In genomic region chr14:107849688-107850087, GRCm38 (mm10) we compare ENCODE assay signal across 18 mouse cellular contexts.
A peak's percentile ranks its signal among the peaks of the same experiment; 100 is the strongest.
DNase-seq lines count a peak whose midpoint lies in the region; ATAC-seq and TF ChIP-seq lines count a peak whose summit lies in the region.
"Had no signal": no experiment of that assay in that cellular context is flagged by ENCODE, and none has a peak within 500 bp of the region (broad histone marks: within the 10 kb centered on the region; RNA-seq: fewer than 3 reads in every experiment).

No protein-coding gene starts in this region.

- ATAC-seq in forebrain, embryonic 14.5 days, result peak; percentile 38; the same call in 1 of the 2 replicates
- ATAC-seq in forebrain, embryonic 16.5 days, result no peak
- ATAC-seq in lung, embryonic 14.5 days (ENCODE audit: insufficient read depth), result no peak

- no peaks in the 10 kb centered on the region for H3K79me2 ChIP-seq in MEL (ENCODE audit: control insufficient read depth, insufficient read depth, low read length, poor library complexity)

- WGBS in forebrain, embryonic 14.5 days, result 58% methylated on average over 7 of the region's 7 CpGs
- WGBS in forebrain, embryonic 16.5 days, result 54% methylated on average over 7 of the region's 7 CpGs
- 71% methylated on average over 7 of the region's 7 CpGs for WGBS in lung, embryonic 14.5 days
- 69% methylated on average over 7 of the region's 7 CpGs for WGBS in lung, adult 2 months

- TF ChIP-seq POLR2A in lung, adult 2 months (IDR thresholded peaks at IDR 0.05; ENCODE audit: borderline replicate concordance, extremely low read depth, low read depth, low read length), result no peak
- no peak for TF ChIP-seq POLR2A in MEL (IDR thresholded peaks at IDR 0.05; ENCODE audit: control insufficient read depth in 1 of 2, insufficient read depth in 1 of 2, low read depth in 1 of 2, low read length in 2 of 2, poor library complexity in 1 of 2)

- intact Hi-C loops in left cerebral cortex, postnatal 14 days (cut with DNase I), result no loop called here

- TF ChIP-seq CTCF in lung, embryonic 14.5 days (IDR thresholded peaks at IDR 0.05; ENCODE audit: low read depth), result no peak
- no peak for TF ChIP-seq CTCF in lung, adult 2 months (IDR thresholded peaks at IDR 0.05; ENCODE audit: insufficient read depth, low read length)
- no peak for TF ChIP-seq CTCF in MEL (IDR thresholded peaks at IDR 0.05 in 2 of 3, conservative IDR thresholded peaks at IDR 0.05 in 1 of 3; ENCODE audit: control insufficient read depth in 1 of 3, insufficient read depth in 1 of 3, low read depth in 2 of 3, low read length in 3 of 3, poor library complexity in 1 of 3, severe bottlenecking in 1 of 3)

- no peak for TF ChIP-seq EP300 in MEL (IDR thresholded peaks at IDR 0.05; ENCODE audit: low read depth in 1 of 2, low read length in 2 of 2)

- no peak overlapping the region for H3K9ac ChIP-seq in forebrain, embryonic 14.5 days (ENCODE audit: low read length)
- no peak overlapping the region for H3K9ac ChIP-seq in forebrain, embryonic 16.5 days (replicated peaks; ENCODE audit: low read depth, low read length)
- no peak overlapping the region for H3K9ac ChIP-seq in lung, embryonic 14.5 days
- H3K9ac ChIP-seq in MEL (ENCODE audit: control insufficient read depth, low read depth, low read length, poor library complexity, severe bottlenecking), result no peak overlapping the region
- H3K9ac ChIP-seq: embryonic facial prominence, embryonic 13.5 days; heart, embryonic 12.5 days; stomach, embryonic 15.5 days had no signal

- no peaks in the 10 kb centered on the region for H3K9me3 ChIP-seq in forebrain, embryonic 14.5 days (replicated peaks; ENCODE audit: control insufficient read depth, low read length)
- H3K9me3 ChIP-seq in forebrain, embryonic 16.5 days (ENCODE audit: control insufficient read depth, low read length), result no peaks in the 10 kb centered on the region
- no peaks in the 10 kb centered on the region for H3K9me3 ChIP-seq in lung, embryonic 14.5 days (ENCODE audit: low read depth, low read length)
- no peaks in the 10 kb centered on the region for H3K9me3 ChIP-seq in MEL (replicated peaks; ENCODE audit: insufficient read depth, low read length)
- H3K9me3 ChIP-seq: embryonic facial prominence, embryonic 13.5 days; heart, embryonic 12.5 days; stomach, embryonic 15.5 days had no signal

- H3K36me3 ChIP-seq in forebrain, embryonic 14.5 days (ENCODE audit: control insufficient read depth, insufficient read depth, low read length), result no peaks in the 10 kb centered on the region
- no peaks in the 10 kb centered on the region for H3K36me3 ChIP-seq in forebrain, embryonic 16.5 days (ENCODE audit: control insufficient read depth, insufficient read depth)
- no peaks in the 10 kb centered on the region for H3K36me3 ChIP-seq in lung, embryonic 14.5 days (ENCODE audit: insufficient read depth)
- H3K36me3 ChIP-seq in MEL (ENCODE audit: control insufficient read depth in 1 of 2, insufficient read depth in 2 of 2, low read length in 2 of 2), result no peaks in the 10 kb centered on the region
- H3K36me3 ChIP-seq: embryonic facial prominence, embryonic 13.5 days; heart, embryonic 12.5 days; stomach, embryonic 15.5 days had no signal

- no peak overlapping the region for H3K4me2 ChIP-seq in forebrain, embryonic 14.5 days (ENCODE audit: low read length)
- H3K4me2 ChIP-seq in forebrain, embryonic 16.5 days (ENCODE audit: low read length), result no peak overlapping the region
- no peak overlapping the region for H3K4me2 ChIP-seq in lung, embryonic 14.5 days
- H3K4me2 ChIP-seq: embryonic facial prominence, embryonic 13.5 days; heart, embryonic 12.5 days; liver, embryonic 11.5 days; stomach, embryonic 15.5 days had no signal

- H3K27ac ChIP-seq in forebrain, embryonic 14.5 days (ENCODE audit: low read depth, low read length), result no peak overlapping the region
- H3K27ac ChIP-seq in forebrain, embryonic 16.5 days (ENCODE audit: low read length), result no peak overlapping the region
- no peak overlapping the region for H3K27ac ChIP-seq in lung, embryonic 14.5 days (ENCODE audit: low read depth)
- no peak overlapping the region for H3K27ac ChIP-seq in MEL (ENCODE audit: control insufficient read depth, low read depth, low read length)
- H3K27ac ChIP-seq: embryonic facial prominence, embryonic 13.5 days; layer of hippocampus, adult 2 months; stomach, embryonic 15.5 days had no signal

- H3K4me1 ChIP-seq in forebrain, embryonic 14.5 days (ENCODE audit: control insufficient read depth, insufficient read depth, low read length), result peaks cover 1% of the 10 kb centered on the region; the same call in 1 of the 2 replicates
- H3K4me1 ChIP-seq in forebrain, embryonic 16.5 days (replicated peaks; ENCODE audit: control insufficient read depth, insufficient read depth, low read length), result no peaks in the 10 kb centered on the region
- no peaks in the 10 kb centered on the region for H3K4me1 ChIP-seq in lung, embryonic 14.5 days (ENCODE audit: insufficient read depth)
- H3K4me1 ChIP-seq in lung, adult 2 months (ENCODE audit: control insufficient read depth, insufficient read depth, low read length), result no peaks in the 10 kb centered on the region
- no peaks in the 10 kb centered on the region for H3K4me1 ChIP-seq in MEL (ENCODE audit: control insufficient read depth in 1 of 2, insufficient read depth in 2 of 2, low read length in 2 of 2)
- H3K4me1 ChIP-seq: embryonic facial prominence, embryonic 13.5 days; heart, embryonic 12.5 days; stomach, embryonic 15.5 days had no signal

- no peak for TF ChIP-seq RAD21 in MEL (IDR thresholded peaks at IDR 0.05; ENCODE audit: low read depth, low read length)

- H3K4me3 ChIP-seq in forebrain, embryonic 14.5 days (ENCODE audit: low read depth, low read length), result no peak overlapping the region
- H3K4me3 ChIP-seq in forebrain, embryonic 16.5 days (replicated peaks; ENCODE audit: low read length), result no peak overlapping the region
- no peak overlapping the region for H3K4me3 ChIP-seq in lung, embryonic 14.5 days (ENCODE audit: low read depth, low read length)
- H3K4me3 ChIP-seq in lung, adult 2 months (replicated peaks; ENCODE audit: extremely low read depth, low read depth, low read length), result no peak overlapping the region
- H3K4me3 ChIP-seq in MEL (ENCODE audit: control insufficient read depth in 1 of 2, insufficient read depth in 1 of 2, low read depth in 2 of 2, low read length in 2 of 2), result no peak overlapping the region
- H3K4me3 ChIP-seq: embryonic facial prominence, embryonic 13.5 days; heart, embryonic 12.5 days; layer of hippocampus, adult 2 months; stomach, embryonic 15.5 days had no signal

- H3K27me3 ChIP-seq in forebrain, embryonic 14.5 days (replicated peaks; ENCODE audit: control insufficient read depth, insufficient read depth, low read length), result no peaks in the 10 kb centered on the region
- H3K27me3 ChIP-seq in forebrain, embryonic 16.5 days (replicated peaks; ENCODE audit: control insufficient read depth, insufficient read depth, low read length), result no peaks in the 10 kb centered on the region
- H3K27me3 ChIP-seq in lung, embryonic 14.5 days (ENCODE audit: insufficient read depth, low read length), result no peaks in the 10 kb centered on the region
- no peaks in the 10 kb centered on the region for H3K27me3 ChIP-seq in MEL (ENCODE audit: control insufficient read depth in 1 of 2, insufficient read depth in 2 of 2, low read length in 2 of 2)
- H3K27me3 ChIP-seq: embryonic facial prominence, embryonic 13.5 days; heart, embryonic 12.5 days; stomach, embryonic 15.5 days had no signal

- peak; percentile 17 for DNase-seq in forebrain, embryonic 14.5 days (ENCODE audit: low spot score)
- DNase-seq in lung, embryonic 14.5 days, result peak; percentile 4
- DNase-seq in lung, adult 2 months, result no peak
- DNase-seq in 3134 (ENCODE audit: extremely low read depth, insufficient read length, low spot score) (peak; percentile 0), MEL (ENCODE audit: low read depth, low spot score) (peak; percentile 19)
- DNase-seq in left cerebral cortex, postnatal 14 days (ENCODE audit: low spot score in 2 of 2), result no peak
- DNase-seq: B cell, adult 2 months; cerebellum, adult 8-10 months; kidney, adult 18-20 months; kidney, postnatal 10 days; lung, adult 18-20 months; lung, postnatal 36 days had no signal

TF ChIP-seq in MEL, 35 proteins besides CTCF, POLR2A, EP300 and RAD21:
- TF ChIP-seq NELFE (IDR thresholded peaks at IDR 0.05; ENCODE audit: low read depth, low read length) (no peak), ZMIZ1 (IDR thresholded peaks at IDR 0.05; ENCODE audit: low read depth, low read length) (no peak)

Comparison
In these comparisons a context has a peak if more than half of its experiments do, and no peak if none do; other contexts are left out.
1. DNase-seq: peak in forebrain, embryonic 14.5 days (single experiment), lung, embryonic 14.5 days (single experiment), 3134 (single experiment) and MEL (single experiment); none in lung, adult 2 months (single experiment) and left cerebral cortex, postnatal 14 days (0 of 2).